Mouse (Mus musculus) embryonic facial prominence, embryonic 10.5 days (tissue): ENCODE data around the gene Lrp2bp. TPM values are rescaled to one million over a fixed set of nuclear protein-coding genes. Genes with fewer than 3 reads are reported as not detected.

Source experiments
- DNase-seq: peaks from one replicate; pipeline ENCODE4 v3.0.0-alpha.2; 2017; ENCODE audit warnings: low spot score
- H3K27ac ChIP-seq: fragments of 300-500 bp; sonication (generic); replicated peaks from 2 replicates; pipeline ENCODE4 v1.5.1; 2016; ENCODE audit warnings: mild to moderate bottlenecking
- H3K27me3 ChIP-seq: fragments of 300-500 bp; sonication (generic); replicated peaks from 2 replicates; pipeline ENCODE4 v1.6.1; 2016; ENCODE audit warnings: low read depth, mild to moderate bottlenecking; ENCODE audit not compliant: poor library complexity, severe bottlenecking
- H3K36me3 ChIP-seq: fragments of 300-500 bp; sonication (generic); replicated peaks from 2 replicates; pipeline ENCODE4 v1.6.1; 2016; ENCODE audit warnings: mild to moderate bottlenecking, moderate library complexity
- H3K4me1 ChIP-seq: fragments of 300-500 bp; sonication (generic); 2 replicates; pipeline ENCODE4 v1.6.1; 2016
- H3K4me3 ChIP-seq: fragments of 300-500 bp; sonication (generic); 2 replicates; pipeline ENCODE4 v1.5.1; 2016; ENCODE audit warnings: mild to moderate bottlenecking, moderate library complexity
- H3K9me3 ChIP-seq: fragments of 300-500 bp; sonication (generic); 2 replicates; pipeline ENCODE4 v1.6.1; 2016; ENCODE audit warnings: mild to moderate bottlenecking
- WGBS: fragments of 180-500 bp; shearing (Covaris S2); methylation state at CpG from one replicate; pipeline ENCODE4 v1.1.7; 2016; 5-methylcytosine and 5-hydroxymethylcytosine counted together
- polyA plus RNA-seq: library from polyadenylated mRNA; unstranded; fragments of >200 nt; fragmentation: Nextera tagmentation; extraction: Ambion mirVana; gene quantifications from 2 replicates; pipeline ENCODE4 v1.2.1, GENCODE M21; 2016

Gene Lrp2bp
- polyA plus RNA-seq, result 0.14 and 0.20 TPM in 2 replicates

GRCm38 (mm10) chr8:45999138-45999783 lies at the start of gene Lrp2bp:
Lrp2bp (plus strand) TSS chr8:45999303.
- WGBS, result 5% methylated on average over 22 of the region's 22 CpGs
- Histone ChIP-seq H3K27me3 (no peaks in the 10 kb centered on the region), H3K36me3 (peaks cover 29% of the 10 kb centered on the region), H3K27ac (peak within 1 kb of the TSS; percentile 98), H3K9me3 (no peaks in the 10 kb centered on the region), H3K4me1 (peaks cover 16% of the 10 kb centered on the region), H3K4me3 (peak within 1 kb of the TSS; percentile 66)
- peak; percentile 34 for DNase-seq

DNA sequence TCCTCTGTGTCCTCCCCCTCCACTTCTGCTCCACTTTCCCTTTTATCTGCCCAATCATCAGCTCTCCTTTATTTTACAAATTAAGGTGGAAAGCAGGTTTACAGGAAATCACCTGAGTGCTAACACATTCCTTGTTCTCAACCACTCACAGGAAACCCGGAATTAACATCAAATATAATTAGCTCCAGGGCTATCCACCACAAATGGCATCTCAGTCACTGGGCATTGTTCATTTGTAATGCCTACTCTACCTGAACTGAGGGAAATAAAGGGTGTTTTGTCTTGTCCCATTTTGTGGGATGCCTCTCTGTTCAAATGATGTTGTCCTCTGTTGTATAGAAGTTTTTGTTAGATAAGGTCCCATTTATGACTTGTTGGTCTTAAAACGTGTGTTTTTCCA lies 48.5 kb upstream of the Lrp2bp start:
- Histone ChIP-seq H3K4me3 (no peak overlapping the region), H3K27ac (no peak overlapping the region), H3K36me3 (no peaks in the 10 kb centered on the region), H3K27me3 (no peaks in the 10 kb centered on the region), H3K4me1 (no peaks in the 10 kb centered on the region), H3K9me3 (no peaks in the 10 kb centered on the region)
- WGBS, result 56% methylated on average over 2 of the region's 2 CpGs
- DNase-seq, result no peak

GRCm38 (mm10) chr8:45970894-45971293 lies 28.2 kb upstream of the Lrp2bp start:
- WGBS, result 94% methylated on average over 12 of the region's 12 CpGs
- Histone ChIP-seq H3K27me3 (no peaks in the 10 kb centered on the region), H3K36me3 (peaks cover 4% of the 10 kb centered on the region), H3K4me1 (peaks cover 14% of the 10 kb centered on the region), H3K9me3 (0 out of 2 replicates have a peak, but pooled peaks cover 4% of the 10 kb centered on the region), H3K4me3 (no peak overlapping the region), H3K27ac (no peak overlapping the region)
- DNase-seq, result no peak

- Histone ChIP-seq H3K4me3 (0 out of 2 replicates have a peak overlapping the region, but pooled peaks have one; percentile 76), H3K4me1 (peaks cover 18% of the 10 kb centered on the region), H3K9me3 (peaks cover 9% of the 10 kb centered on the region; the same call in 1 of the 2 replicates), H3K36me3 (peaks cover 15% of the 10 kb centered on the region), H3K27me3 (no peaks in the 10 kb centered on the region), H3K27ac (no peak overlapping the region)
- 74% methylated on average over 8 of the region's 8 CpGs for WGBS
- no peak for DNase-seq
These were observed 25.1 kb upstream of the Lrp2bp start for GRCm38 (mm10) chr8:45973988-45974505.

GRCm38 (mm10) chr8:45975126-45975836 lies 23.8 kb upstream of the Lrp2bp start, which contains the start of the genes 1700029J07Rik and Ufsp2:
1700029J07Rik (minus strand) TSS chr8:45975252.
Ufsp2 (plus strand) TSS chr8:45975528.
- under 1% methylated on average over 57 of the region's 57 CpGs for WGBS
- Histone ChIP-seq H3K27ac (peak within 1 kb of the TSS; percentile 89), H3K36me3 (peaks cover 22% of the 10 kb centered on the region), H3K4me1 (peaks cover 18% of the 10 kb centered on the region), H3K4me3 (peak within 1 kb of the TSS; percentile 76), H3K9me3 (peaks cover 9% of the 10 kb centered on the region; the same call in 1 of the 2 replicates), H3K27me3 (no peaks in the 10 kb centered on the region)
- peak; percentile 97 for DNase-seq

- WGBS, result 73% methylated on average over 11 of the region's 11 CpGs
- Histone ChIP-seq H3K27me3 (no peaks in the 10 kb centered on the region), H3K27ac (peak overlapping the region; percentile 89), H3K9me3 (peaks cover 6% of the 10 kb centered on the region; the same call in 1 of the 2 replicates), H3K4me1 (peaks cover 18% of the 10 kb centered on the region), H3K36me3 (peaks cover 24% of the 10 kb centered on the region), H3K4me3 (peak overlapping the region; percentile 76)
- DNase-seq, result no peak
These were observed 23.1 kb upstream of the Lrp2bp start for GRCm38 (mm10) chr8:45975837-45976468.

DNA sequence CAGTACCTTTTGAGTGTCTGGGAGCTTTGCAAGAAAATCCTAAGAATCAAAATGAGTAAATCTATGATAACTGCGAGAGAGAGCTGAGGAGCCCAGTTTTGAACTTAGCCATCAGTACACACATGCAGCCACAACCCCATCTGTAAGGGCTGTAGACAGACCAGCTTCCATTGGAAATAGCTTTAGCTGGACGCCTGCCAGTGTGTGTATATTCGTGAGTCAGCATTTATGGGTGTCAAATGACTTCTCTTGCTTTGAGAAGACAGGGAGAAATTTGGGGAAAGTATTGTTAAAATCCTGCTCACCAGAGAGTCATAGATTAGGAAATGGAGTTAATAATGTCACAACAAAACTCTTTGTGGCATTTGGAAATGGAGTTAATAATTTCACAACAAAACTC lies 12.4 kb upstream of the Lrp2bp start:
- Histone ChIP-seq H3K36me3 (peaks cover 61% of the 10 kb centered on the region), H3K4me3 (no peak overlapping the region), H3K27ac (no peak overlapping the region), H3K27me3 (no peaks in the 10 kb centered on the region), H3K4me1 (no peaks in the 10 kb centered on the region), H3K9me3 (no peaks in the 10 kb centered on the region)
- WGBS, result 83% methylated on average over 3 of the region's 3 CpGs
- DNase-seq, result no peak

DNA sequence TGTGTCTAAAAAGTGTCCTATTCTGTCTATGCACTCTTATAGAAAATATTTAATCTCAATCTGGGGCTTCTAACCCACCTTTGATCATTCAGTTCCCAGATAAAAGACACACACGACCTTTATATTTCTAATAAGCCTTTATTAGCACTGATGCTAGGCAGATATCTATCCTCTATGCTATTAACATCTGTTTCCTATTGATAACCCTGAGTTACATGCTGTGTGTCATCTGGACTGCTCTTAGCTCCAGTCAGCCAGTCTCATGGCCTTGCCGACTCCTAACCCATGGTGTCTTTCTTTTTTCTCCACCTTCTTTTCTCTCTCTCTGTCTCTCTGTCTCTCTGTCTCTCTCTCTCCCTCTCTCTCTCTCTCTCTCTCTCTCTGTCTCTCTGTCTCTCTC lies 10.9 kb upstream of the Lrp2bp start:
- Histone ChIP-seq H3K9me3 (no peaks in the 10 kb centered on the region), H3K36me3 (peaks cover 49% of the 10 kb centered on the region), H3K27ac (no peak overlapping the region), H3K4me1 (no peaks in the 10 kb centered on the region), H3K27me3 (no peaks in the 10 kb centered on the region), H3K4me3 (no peak overlapping the region)
- DNase-seq, result no peak
- 66% methylated on average over 2 of the region's 2 CpGs for WGBS

GRCm38 (mm10) chr8:45990631-45991310 lies 8.3 kb upstream of the Lrp2bp start:
- H3K27me3 ChIP-seq, result no peaks in the 10 kb centered on the region
- no peaks in the 10 kb centered on the region for H3K4me1 ChIP-seq
- H3K9me3 ChIP-seq, result no peaks in the 10 kb centered on the region
- no peak overlapping the region for H3K27ac ChIP-seq
- 93% methylated on average over 4 of the region's 4 CpGs for WGBS
- DNase-seq, result no peak
- H3K4me3 ChIP-seq, result no peak overlapping the region
- H3K36me3 ChIP-seq, result peaks cover 48% of the 10 kb centered on the region

- Histone ChIP-seq H3K27ac (no peak overlapping the region), H3K27me3 (no peaks in the 10 kb centered on the region), H3K4me3 (no peak overlapping the region), H3K36me3 (peaks cover 45% of the 10 kb centered on the region), H3K4me1 (peaks cover 3% of the 10 kb centered on the region), H3K9me3 (no peaks in the 10 kb centered on the region)
- WGBS, result 98% methylated on average over 2 of the region's 2 CpGs
- peak; percentile 22 for DNase-seq
These were observed 5.0 kb upstream of the Lrp2bp start for GRCm38 (mm10) chr8:45994111-45994510.

- DNase-seq, result no peak
- H3K27me3 ChIP-seq, result no peaks in the 10 kb centered on the region
- no peak overlapping the region for H3K4me3 ChIP-seq
- WGBS, result 87% methylated on average over 3 of the region's 3 CpGs
- H3K9me3 ChIP-seq, result no peaks in the 10 kb centered on the region
- no peak overlapping the region for H3K27ac ChIP-seq
- peaks cover 40% of the 10 kb centered on the region for H3K36me3 ChIP-seq
- H3K4me1 ChIP-seq, result peaks cover 16% of the 10 kb centered on the region
These were observed 3.5 kb upstream of the Lrp2bp start for GRCm38 (mm10) chr8:45995576-45995975.

- no peaks in the 10 kb centered on the region for H3K27me3 ChIP-seq
- peaks cover 16% of the 10 kb centered on the region for H3K4me1 ChIP-seq
- H3K36me3 ChIP-seq, result peaks cover 37% of the 10 kb centered on the region
- H3K9me3 ChIP-seq, result no peaks in the 10 kb centered on the region
- H3K4me3 ChIP-seq, result no peak overlapping the region
- no peak overlapping the region for H3K27ac ChIP-seq
- no peak for DNase-seq
- WGBS, result 87% methylated on average over 2 of the region's 2 CpGs
These were observed 875 bp upstream of the Lrp2bp start for GRCm38 (mm10) chr8:45998228-45998627.
